Mouse (Mus musculus): ENCODE data around the gene Adam15.
A peak's percentile ranks its signal among the peaks of the same experiment; 100 is the strongest.

Adam15 gene

GRCm38 (mm10) chr3:89321183-89322130 lies 28.3 kb downstream of the Adam15 start:
- peak in 1 of 2 experiments; percentile 26 for DNase-seq

DNA sequence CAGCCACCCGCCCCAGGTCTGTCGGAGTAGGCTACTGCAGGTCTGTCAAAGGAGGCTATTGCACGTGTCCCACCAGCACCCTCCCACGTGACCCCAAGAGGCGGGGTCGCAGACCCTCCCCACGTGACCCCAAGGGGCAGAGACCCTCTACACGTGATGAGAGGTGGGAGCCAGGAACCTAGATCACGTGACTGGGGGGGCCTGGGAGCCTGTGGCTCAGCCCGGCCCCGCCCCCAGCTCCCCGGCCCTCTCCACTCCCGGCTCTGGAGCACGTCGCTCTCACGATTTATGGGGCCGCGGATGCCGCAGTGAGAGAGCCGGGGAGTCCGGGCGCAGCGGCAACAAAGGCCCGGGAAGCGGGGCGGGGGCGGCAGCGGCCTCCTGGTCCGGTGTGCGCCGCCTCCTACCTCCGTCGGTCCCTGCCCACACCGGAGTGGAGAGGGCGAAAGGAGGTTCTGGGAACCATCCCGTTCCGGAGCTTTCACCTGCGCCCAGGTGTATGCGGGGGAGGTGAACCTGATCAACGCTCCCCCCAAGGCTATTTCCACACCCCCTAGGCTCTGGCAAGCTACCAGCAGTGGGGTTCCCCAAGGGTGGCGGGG lies 29.1 kb downstream of the Adam15 start:
- DNase-seq = peak in 1 of 2 experiments; percentile 43

- DNase-seq = peak in 1 of 2 experiments; percentile 39
Observed at GRCm38 (mm10) chr3:89319591-89320350, 30.0 kb downstream of the Adam15 start.

GRCm38 (mm10) chr3:89318971-89319590 lies 30.7 kb downstream of the Adam15 start:
- no peak for DNase-seq

GRCm38 (mm10) chr3:89318316-89318715 lies 31.5 kb downstream of the Adam15 start:
- no peak for DNase-seq

DNA sequence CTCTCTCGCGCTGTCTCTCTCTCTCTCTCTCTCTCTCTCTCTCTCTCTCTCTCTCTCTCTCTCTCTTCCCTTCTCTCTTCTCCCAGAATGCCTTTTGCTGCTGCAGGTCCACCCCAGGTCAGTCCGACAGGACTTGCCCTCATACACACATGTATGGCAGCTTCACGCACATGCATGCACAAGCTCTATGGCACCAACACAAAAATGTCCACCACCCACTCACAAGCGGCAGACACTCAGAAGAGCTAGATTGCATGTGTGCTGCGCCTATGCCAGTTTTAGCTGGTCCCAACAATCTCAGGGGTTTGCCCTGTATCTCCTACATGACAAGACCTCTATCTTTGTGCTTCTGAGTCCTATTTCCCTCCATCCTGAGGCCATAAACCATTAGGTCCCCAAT lies 32.5 kb downstream of the Adam15 start:
- DNase-seq = no peak

DNA sequence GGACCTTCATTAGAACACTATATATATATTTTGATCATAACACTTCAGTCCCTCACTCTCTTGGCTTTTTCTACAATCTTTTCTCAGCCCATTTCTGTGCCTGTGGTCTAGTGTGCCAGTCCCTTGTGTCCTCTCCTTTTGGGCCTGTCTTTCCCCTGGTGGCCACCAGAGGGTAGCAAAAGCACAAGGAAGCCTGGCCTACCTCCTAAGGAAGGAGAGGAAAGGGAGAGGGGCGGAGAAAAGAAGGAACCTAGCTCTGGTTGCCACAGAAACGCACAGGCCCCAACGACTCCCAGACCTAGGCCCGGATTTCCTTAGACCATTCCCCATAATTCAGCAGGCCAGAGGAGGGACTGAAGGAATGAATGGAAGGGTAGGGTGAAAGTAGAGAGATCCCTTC lies 33.0 kb downstream of the Adam15 start:
- peak; percentile 71 to 76 for DNase-seq

GRCm38 (mm10) chr3:89315930-89316831 lies 33.6 kb downstream of the Adam15 start:
- peak in 1 of 2 experiments; percentile 23 for DNase-seq

GRCm38 (mm10) chr3:89315195-89315929 lies 34.4 kb downstream of the Adam15 start:
- DNase-seq = peak; percentile 65

DNA sequence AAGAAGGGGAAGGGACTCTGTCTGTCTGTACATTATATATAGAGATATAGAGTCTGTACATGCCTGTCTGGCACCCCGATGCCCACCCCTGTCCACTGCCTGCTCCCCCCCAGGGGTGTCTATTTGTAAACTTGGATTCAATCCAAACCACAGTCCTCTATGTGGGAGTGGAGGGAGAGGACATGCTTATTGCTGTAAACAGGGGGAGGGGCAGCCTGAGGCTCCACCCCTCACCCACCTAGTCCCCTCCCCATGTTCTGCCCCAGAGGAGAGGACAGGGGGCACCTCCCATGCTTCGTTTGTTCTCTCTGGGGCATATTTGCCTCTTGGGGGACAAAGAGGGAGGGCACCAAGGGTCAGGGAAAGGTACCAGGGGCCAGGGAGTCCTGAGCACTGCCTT lies 35.0 kb downstream of the Adam15 start:
- DNase-seq = no peak

DNA sequence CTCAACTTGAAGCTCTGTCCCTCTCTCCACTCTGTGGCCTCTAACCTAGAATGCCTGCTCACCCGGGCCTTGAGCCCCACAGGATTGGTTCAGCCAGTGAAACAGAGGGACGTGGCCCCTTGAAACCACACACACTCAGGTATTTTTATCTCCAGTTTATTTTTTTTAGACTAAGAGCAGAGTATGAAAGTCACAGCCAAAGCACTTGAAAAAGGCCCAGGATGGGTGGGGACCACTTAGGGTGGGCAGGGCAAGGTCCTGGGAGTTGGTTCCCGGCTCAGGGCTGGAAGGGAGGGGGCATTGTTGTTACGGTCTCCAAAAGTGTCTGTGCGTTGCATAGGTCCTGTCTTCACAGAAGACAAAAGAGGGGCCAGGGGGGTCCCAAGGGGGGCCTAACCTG lies 35.5 kb downstream of the Adam15 start:
- no peak for DNase-seq

DNA sequence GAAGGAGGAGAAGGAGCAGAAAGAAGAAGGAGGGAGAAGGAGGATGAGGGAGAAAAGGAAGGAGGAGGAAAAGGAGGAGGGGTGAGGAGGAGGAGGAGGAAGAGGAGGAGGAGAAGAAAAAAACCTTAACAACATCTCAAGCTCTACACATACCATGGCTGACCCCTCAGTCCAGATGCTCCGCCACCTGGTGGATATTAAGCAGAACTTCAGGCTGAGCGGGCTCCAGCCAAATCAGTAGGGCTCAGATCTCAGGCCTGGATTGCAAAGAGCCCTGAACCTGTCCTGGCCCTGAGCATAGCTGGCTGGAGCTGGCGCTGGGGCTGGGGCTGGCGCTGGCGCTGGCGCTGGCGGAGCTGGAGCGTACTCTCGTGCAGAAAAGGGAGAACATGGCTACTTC lies 41.7 kb downstream of the Adam15 start:
- peak; percentile 48 to 51 for DNase-seq

GRCm38 (mm10) chr3:89305551-89306325 lies 44.1 kb downstream of the Adam15 start:
- no peak for DNase-seq

GRCm38 (mm10) chr3:89305105-89305504 lies 44.7 kb downstream of the Adam15 start:
- DNase-seq = no peak

GRCm38 (mm10) chr3:89304440-89304839 lies 45.4 kb downstream of the Adam15 start:
- no peak for DNase-seq

- no peak for DNase-seq
Observed at GRCm38 (mm10) chr3:89300514-89300913, 49.3 kb downstream of the Adam15 start.

GRCm38 (mm10) chr3:89300071-89300470 lies 49.7 kb downstream of the Adam15 start:
- DNase-seq = no peak

DNA sequence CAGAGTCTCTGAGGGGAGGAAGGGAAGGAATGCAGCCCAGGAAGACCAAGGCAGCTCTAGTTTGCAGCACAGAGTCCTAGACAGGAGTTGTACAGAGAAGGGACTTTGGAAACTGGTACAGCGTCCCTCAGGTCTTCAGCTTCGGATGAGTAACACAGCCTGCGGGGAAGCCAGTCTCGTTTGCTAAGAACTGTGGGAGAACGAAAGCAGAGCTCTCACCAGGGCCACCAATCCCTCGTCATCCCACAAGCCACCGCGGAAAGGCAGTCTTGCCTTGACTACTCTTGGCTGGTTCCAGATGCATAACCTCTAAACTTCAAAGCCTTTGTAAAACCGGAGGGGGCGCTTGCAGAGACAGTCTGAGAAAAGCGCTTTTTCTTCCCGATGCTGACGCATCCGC lies 50.3 kb downstream of the Adam15 start:
- peak; percentile 45 to 61 for DNase-seq

- no peak for DNase-seq
Observed at GRCm38 (mm10) chr3:89298908-89299307, 50.9 kb downstream of the Adam15 start.

GRCm38 (mm10) chr3:89296761-89297396 lies 52.9 kb downstream of the Adam15 start:
- no peak for DNase-seq

Measured in thymus, postnatal 36 days (tissue).